Mouse (Mus musculus) heart, adult 2 months (tissue): ENCODE measurements around the gene Slc10a2. TPM values are rescaled to one million over a fixed set of nuclear protein-coding genes. Genes with fewer than 3 reads are reported as not detected.
"Not testable (repeated sequence)": the region's sequence is repeated elsewhere in the genome, so short reads cannot be mapped to it uniquely, and the experiment has no call there.

ENCODE experiments used
- DNase-seq, 2 experiments: peaks; one replicate each; pipeline ENCODE4 v3.0.0; 2021
- H3K27ac ChIP-seq: fragments of 200-600 bp; 2 replicates; pipeline ENCODE4 v1.8.1; 2022
- H3K27me3 ChIP-seq: fragments of 200-500 bp; 2 replicates; pipeline ENCODE4 v1.6.1; 2012; ENCODE audit warnings: mild to moderate bottlenecking, low read length, inconsistent platforms, mixed read lengths; ENCODE audit not compliant: control insufficient read depth, insufficient read depth
- H3K36me3 ChIP-seq: fragments of 200-500 bp; 2 replicates; pipeline ENCODE4 v1.6.1; 2012; ENCODE audit warnings: low read length, inconsistent platforms; ENCODE audit not compliant: control insufficient read depth, insufficient read depth
- H3K4me1 ChIP-seq: fragments of 200-500 bp; 2 replicates; pipeline ENCODE4 v1.6.1; 2011; ENCODE audit warnings: low read length; ENCODE audit not compliant: control insufficient read depth, insufficient read depth
- H3K4me3 ChIP-seq: fragments of 200-600 bp; 2 replicates; pipeline ENCODE4 v1.8.1; 2022
- H3K79me2 ChIP-seq: fragments of 200-500 bp; replicated peaks from 2 replicates; pipeline ENCODE4 v1.6.1; 2012; ENCODE audit warnings: mild to moderate bottlenecking, inconsistent platforms, low read length, moderate library complexity, mixed read lengths; ENCODE audit not compliant: control insufficient read depth, insufficient read depth
- H3K9ac ChIP-seq: fragments of 200-500 bp; 2 replicates; pipeline ENCODE4 v1.6.1; 2012; ENCODE audit warnings: low read depth, mild to moderate bottlenecking, control low read depth, inconsistent platforms, low read length, mixed read lengths
- CTCF ChIP-seq: fragments of 200-600 bp; IDR thresholded peaks from 2 replicates; pipeline ENCODE4 v1.8.1; 2022; ENCODE audit warnings: antibody characterized with exemption, mild to moderate bottlenecking, moderate library complexity
- EP300 ChIP-seq: fragments of 200-500 bp; IDR thresholded peaks from 2 replicates; pipeline ENCODE4 v1.6.1; 2011; ENCODE audit warnings: low read depth, low read length, control low read depth; ENCODE audit not compliant: insufficient read depth
- POLR2A ChIP-seq: fragments of 200-500 bp; IDR thresholded peaks from 2 replicates; pipeline ENCODE4 v1.6.1; 2011; ENCODE audit warnings: mild to moderate bottlenecking, low read depth, low read length, control low read depth; ENCODE audit not compliant: insufficient read depth
- WGBS: fragments of 180-500 bp; shearing (Covaris S2); methylation state at CpG from one replicate; pipeline ENCODE4 v1.1.7; 2018; 5-methylcytosine and 5-hydroxymethylcytosine counted together
- intact Hi-C: fragments of 180-260 bp; cut with DNase I; formaldehyde crosslinking; loops from one replicate; pipeline ENCODE4 v1.15.1; 2025
- polyA plus RNA-seq: library from polyadenylated mRNA; depleted of rRNA; stranded (reverse); fragments of >200 nt; gene quantifications from 2 replicates; pipeline ENCODE4 v1.2.3, GENCODE M21; 2012
- total RNA-seq, 2 experiments: library from RNA; stranded (reverse); gene quantifications; 2 replicates each; pipeline ENCODE4 v1.2.3; 2021

Gene Slc10a2
- total and polyA plus RNA-seq, 3 experiments = not detected

DNA sequence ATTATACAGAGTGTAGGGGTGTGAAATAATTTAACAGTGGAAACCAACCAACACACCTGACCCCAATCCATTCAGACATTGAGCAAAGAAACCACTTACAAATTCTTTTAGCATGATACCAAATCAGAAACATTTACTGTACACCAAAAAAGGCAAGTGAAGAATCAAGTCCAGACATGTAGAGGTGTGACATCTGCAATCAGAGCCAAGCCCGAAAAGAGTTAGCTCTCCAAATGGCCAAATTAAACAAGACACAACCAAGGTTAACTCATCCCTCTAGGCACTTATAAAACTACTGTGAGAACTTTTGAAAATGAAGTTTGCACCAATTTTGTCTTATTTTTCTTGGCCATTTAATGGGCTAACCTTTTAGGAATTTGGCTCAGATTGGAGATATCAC is 46.3 kb downstream of the Slc10a2 start:
- WGBS = 65% methylated on average over 1 of the region's 1 CpGs
- H3K36me3 ChIP-seq = no peaks in the 10 kb centered on the region
- no peak for DNase-seq
- H3K9ac ChIP-seq = no peak overlapping the region
- H3K4me1 ChIP-seq = no peaks in the 10 kb centered on the region
- no peaks in the 10 kb centered on the region for H3K27me3 ChIP-seq
- no peak overlapping the region for H3K4me3 ChIP-seq
- TF ChIP-seq EP300 = no peak
- no peak for TF ChIP-seq CTCF
- no peak for TF ChIP-seq POLR2A
- intact Hi-C loops = no loop called here
- H3K27ac ChIP-seq = no peak overlapping the region
- H3K79me2 ChIP-seq = no peaks in the 10 kb centered on the region

DNA sequence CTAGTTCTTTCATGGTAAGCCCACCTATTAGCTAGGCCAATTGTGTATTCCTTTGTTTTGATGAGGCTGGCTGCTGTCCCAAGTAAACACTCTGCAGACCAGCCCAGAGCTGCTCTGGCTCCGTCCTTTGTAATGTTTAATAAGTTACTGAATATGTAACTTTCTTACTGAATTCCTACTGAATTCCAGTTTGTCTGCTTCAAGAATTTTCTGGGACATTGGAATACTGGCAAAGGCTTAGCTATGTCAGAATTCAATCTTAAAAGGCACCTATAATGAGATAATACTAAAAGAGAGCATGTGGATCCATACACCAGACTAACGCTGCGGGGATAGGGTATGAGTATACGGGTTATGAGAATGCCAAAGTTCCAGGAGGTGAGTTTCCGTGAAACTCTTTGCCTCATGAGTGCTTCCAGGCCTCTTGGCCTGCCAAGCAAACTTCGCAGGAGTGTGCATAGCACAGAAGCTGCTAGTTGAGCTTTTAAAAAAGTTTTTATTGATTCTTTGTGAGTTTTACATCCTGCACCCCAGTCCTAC is 60.7 kb downstream of the Slc10a2 start:
- 71% methylated on average over 6 of the region's 6 CpGs for WGBS
- H3K27ac ChIP-seq, H3K79me2 ChIP-seq, intact Hi-C loops, H3K36me3 ChIP-seq, H3K27me3 ChIP-seq, H3K4me3 ChIP-seq, H3K9ac ChIP-seq, H3K4me1 ChIP-seq, DNase-seq: not testable (repeated sequence)

DNA sequence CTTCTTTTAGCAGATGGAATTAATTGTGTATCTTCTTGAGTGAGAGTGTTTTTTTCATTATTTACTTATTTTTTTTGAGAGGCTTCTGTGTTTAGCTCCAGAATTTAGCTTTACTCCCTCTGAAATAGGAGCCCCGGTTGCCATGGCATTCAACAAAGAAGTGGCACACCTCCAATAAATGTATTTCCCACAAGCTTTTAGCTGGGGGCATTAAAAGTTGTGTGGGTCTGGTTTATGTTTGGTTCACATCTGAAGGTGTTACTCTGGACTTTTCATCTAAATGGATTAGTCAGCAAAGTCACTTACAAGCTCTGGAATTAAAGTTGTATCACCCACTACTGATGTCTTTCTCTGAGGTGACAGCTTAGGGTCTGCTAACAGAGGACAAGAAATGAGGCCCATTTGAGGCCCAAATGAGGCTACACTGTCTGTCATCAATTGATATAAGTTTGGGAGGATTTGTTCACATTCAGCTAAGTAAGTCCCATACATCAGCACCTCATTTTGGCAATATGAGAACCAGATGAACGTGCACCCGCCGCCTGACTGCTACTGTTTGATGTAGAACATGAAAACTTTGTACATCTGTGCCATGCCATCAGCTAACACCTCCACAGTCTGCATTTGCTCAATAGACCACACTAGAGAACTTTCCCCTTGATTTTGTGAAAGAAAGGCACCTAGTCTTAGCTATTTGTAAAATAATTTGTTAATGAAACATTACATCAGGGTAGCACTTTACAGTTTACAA is 66.2 kb downstream of the Slc10a2 start:
- TF ChIP-seq CTCF = no peak
- no peak for TF ChIP-seq EP300
- no peak for TF ChIP-seq POLR2A
- Histone ChIP-seq H3K9ac (no peak overlapping the region), H3K4me3 (no peak overlapping the region), H3K36me3 (no peaks in the 10 kb centered on the region), H3K27me3 (no peaks in the 10 kb centered on the region), H3K79me2 (no peaks in the 10 kb centered on the region), H3K27ac (no peak overlapping the region), H3K4me1 (no peaks in the 10 kb centered on the region)
- intact Hi-C loops = no loop called here
- DNase-seq = no peak
- 68% methylated on average over 4 of the region's 4 CpGs for WGBS
